Mouse (Mus musculus): ENCODE results near the gene Olfr750.

DNA sequence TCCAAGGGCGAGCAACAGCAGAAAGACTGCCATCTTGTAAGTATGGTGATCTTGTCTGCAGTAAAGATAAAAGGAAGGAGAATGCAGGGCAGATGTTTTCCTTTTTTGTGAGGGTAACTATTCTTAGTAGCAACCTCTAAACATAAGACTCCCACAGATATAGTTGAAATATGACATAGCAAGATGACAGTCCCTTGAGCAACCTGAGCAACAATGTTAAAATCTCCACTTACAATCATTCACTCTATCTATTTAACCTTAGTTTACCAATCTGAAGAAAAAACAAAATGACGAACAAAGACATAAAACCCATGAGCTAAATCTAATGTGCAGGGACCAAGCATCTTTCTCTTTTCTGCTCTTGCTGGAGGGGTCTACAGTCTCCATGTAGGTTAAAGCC, 24.2 kb downstream of the Olfr750 start, which contains the start of gene Rnase11:
- no peak for TF ChIP-seq POLR2A (IDR thresholded peaks at IDR 0.05; ENCODE audit: control insufficient read depth in 1 of 2, insufficient read depth in 1 of 2, low read depth in 1 of 2, low read length in 2 of 2, poor library complexity in 1 of 2)
- no peak for TF ChIP-seq CTCF (IDR thresholded peaks at IDR 0.05 in 2 of 3, conservative IDR thresholded peaks at IDR 0.05 in 1 of 3; ENCODE audit: control insufficient read depth in 1 of 3, insufficient read depth in 1 of 3, low read depth in 2 of 3, low read length in 3 of 3, poor library complexity in 1 of 3, severe bottlenecking in 1 of 3)
- TF ChIP-seq JUND (IDR thresholded peaks at IDR 0.05; ENCODE audit: low read depth, low read length) = no peak
- TF ChIP-seq MAFK (IDR thresholded peaks at IDR 0.05; ENCODE audit: borderline replicate concordance, low read depth, low read length) = no peak
- no peak for TF ChIP-seq NELFE (IDR thresholded peaks at IDR 0.05; ENCODE audit: low read depth, low read length)
- TF ChIP-seq ZNF384 (IDR thresholded peaks at IDR 0.05; ENCODE audit: low read depth, low read length) = no peak
- no peak for TF ChIP-seq EP300 (IDR thresholded peaks at IDR 0.05; ENCODE audit: low read depth in 1 of 2, low read length in 2 of 2)

All from MEL (cell line).